Mouse (Mus musculus) MEL (cell line): Measurements from ENCODE around the gene Cd164l2. TPM values are rescaled to one million over a fixed set of nuclear protein-coding genes. Genes with fewer than 3 reads are reported as not detected.

Experiments used
- DNase-seq: peaks from one replicate; pipeline ENCODE4 v3.0.0; 2011; ENCODE audit warnings: low read depth, low spot score
- H3K27ac ChIP-seq: 2 replicates; pipeline ENCODE4 v1.5.1; 2012; ENCODE audit warnings: low read depth, mild to moderate bottlenecking, control low read depth, low read length, moderate library complexity; ENCODE audit not compliant: control insufficient read depth
- H3K27me3 ChIP-seq, 2 experiments: fragments of 150-350 bp in 1 of 2; sonication (generic) in 1 of 2; 2 replicates each; pipeline ENCODE4 v1.6.1; 2012; ENCODE audit warnings: low read length in 2 of 2, mild to moderate bottlenecking in 2 of 2, improper control_type of control experiment in 1 of 2, moderate library complexity in 1 of 2; ENCODE audit not compliant: insufficient read depth in 2 of 2, control insufficient read depth in 1 of 2
- H3K36me3 ChIP-seq, 2 experiments: 2 replicates each; pipeline ENCODE4 v1.6.1; 2012 to 2014; ENCODE audit warnings: low read length in 2 of 2, improper control_type of control experiment in 1 of 2, inconsistent platforms in 1 of 2, mild to moderate bottlenecking in 1 of 2; ENCODE audit not compliant: insufficient read depth in 2 of 2, control insufficient read depth in 1 of 2
- H3K4me1 ChIP-seq, 2 experiments: fragments of 150-350 bp in 1 of 2; sonication (generic) in 1 of 2; 2 replicates each; pipeline ENCODE4 v1.6.1; 2012; ENCODE audit warnings: low read length in 2 of 2, improper control_type of control experiment in 1 of 2, mild to moderate bottlenecking in 1 of 2; ENCODE audit not compliant: insufficient read depth in 2 of 2, control insufficient read depth in 1 of 2
- H3K4me3 ChIP-seq, 2 experiments: fragments of 150-350 bp in 1 of 2; sonication (generic) in 1 of 2; 2 replicates each; pipeline ENCODE4 v1.5.1; 2012; ENCODE audit warnings: low read depth in 2 of 2, low read length in 2 of 2, mild to moderate bottlenecking in 2 of 2, moderate library complexity in 2 of 2, control low read depth in 1 of 2, improper control_type of control experiment in 1 of 2; ENCODE audit not compliant: control insufficient read depth in 1 of 2, insufficient read depth in 1 of 2
- H3K79me2 ChIP-seq: 2 replicates; pipeline ENCODE4 v1.6.1; 2012; ENCODE audit warnings: mild to moderate bottlenecking, low read length, moderate library complexity; ENCODE audit not compliant: control insufficient read depth, poor library complexity, insufficient read depth
- H3K9ac ChIP-seq: 2 replicates; pipeline ENCODE4 v1.6.1; 2012; ENCODE audit warnings: low read depth, mild to moderate bottlenecking, control low read depth, low read length, moderate library complexity; ENCODE audit not compliant: control insufficient read depth, poor library complexity, severe bottlenecking
- H3K9me3 ChIP-seq: fragments of 150-350 bp; sonication (generic); replicated peaks from 2 replicates; pipeline ENCODE4 v1.6.1; 2012; ENCODE audit warnings: mild to moderate bottlenecking, low read length, improper control_type of control experiment, moderate library complexity; ENCODE audit not compliant: insufficient read depth
- BHLHE40 ChIP-seq: IDR thresholded peaks from 2 replicates; pipeline ENCODE4 v1.6.1; 2012; ENCODE audit warnings: low read depth, mild to moderate bottlenecking, inconsistent platforms, low read length, improper control_type of control experiment, borderline replicate concordance
- CHD1 ChIP-seq: IDR thresholded peaks from 2 replicates; pipeline ENCODE4 v1.6.1; 2012; ENCODE audit warnings: low read depth, mild to moderate bottlenecking, inconsistent platforms, low read length, improper control_type of control experiment
- CHD2 ChIP-seq: IDR thresholded peaks from 2 replicates; pipeline ENCODE4 v1.6.1; 2011; ENCODE audit warnings: low read length, improper control_type of control experiment
- E2F4 ChIP-seq: IDR thresholded peaks from 2 replicates; pipeline ENCODE4 v1.6.1; 2011; ENCODE audit warnings: low read depth, low read length, improper control_type of control experiment, borderline replicate concordance
- ELF1 ChIP-seq: IDR thresholded peaks from 2 replicates; pipeline ENCODE4 v1.6.1; 2014; ENCODE audit warnings: low read depth, mild to moderate bottlenecking, inconsistent platforms, low read length, improper control_type of control experiment, moderate library complexity
- EP300 ChIP-seq, 2 experiments: IDR thresholded peaks; 2 replicates each; pipeline ENCODE4 v1.6.1; 2011; ENCODE audit warnings: improper control_type of control experiment in 2 of 2, low read length in 2 of 2, low read depth in 1 of 2, mild to moderate bottlenecking in 1 of 2
- ETS1 ChIP-seq: IDR thresholded peaks from 2 replicates; pipeline ENCODE4 v1.6.1; 2012; ENCODE audit warnings: low read depth, mild to moderate bottlenecking, inconsistent platforms, low read length, improper control_type of control experiment, moderate library complexity
- GABPA ChIP-seq: IDR thresholded peaks from 2 replicates; pipeline ENCODE4 v1.6.1; 2012; ENCODE audit warnings: low read depth, mild to moderate bottlenecking, inconsistent platforms, low read length, improper control_type of control experiment, moderate library complexity
- GATA1 ChIP-seq: IDR thresholded peaks from 2 replicates; pipeline ENCODE4 v1.6.1; 2011; ENCODE audit warnings: low read depth, low read length, improper control_type of control experiment
- JUND ChIP-seq: IDR thresholded peaks from 2 replicates; pipeline ENCODE4 v1.6.1; 2011; ENCODE audit warnings: low read depth, mild to moderate bottlenecking, improper control_type of control experiment, low read length
- KAT2A ChIP-seq: conservative IDR thresholded peaks from 2 replicates; pipeline ENCODE4 v1.6.1; 2012; ENCODE audit warnings: low read depth, low read length, improper control_type of control experiment, inconsistent platforms
- MAFK ChIP-seq: IDR thresholded peaks from 2 replicates; pipeline ENCODE4 v1.6.1; 2011; ENCODE audit warnings: low read depth, mild to moderate bottlenecking, low read length, improper control_type of control experiment, borderline replicate concordance
- MAX ChIP-seq: IDR thresholded peaks from 2 replicates; pipeline ENCODE4 v1.6.1; 2011; ENCODE audit warnings: low read length, improper control_type of control experiment
- MAZ ChIP-seq: IDR thresholded peaks from 2 replicates; pipeline ENCODE4 v1.6.1; 2012; ENCODE audit warnings: low read depth, mild to moderate bottlenecking, inconsistent platforms, low read length, improper control_type of control experiment
- MXI1 ChIP-seq: IDR thresholded peaks from 2 replicates; pipeline ENCODE4 v1.6.1; 2011; ENCODE audit warnings: mild to moderate bottlenecking, low read depth, low read length, improper control_type of control experiment
- MYB ChIP-seq: IDR thresholded peaks from 2 replicates; pipeline ENCODE4 v1.6.1; 2011; ENCODE audit warnings: mild to moderate bottlenecking, low read depth, low read length, improper control_type of control experiment
- MYC ChIP-seq: IDR thresholded peaks from 2 replicates; pipeline ENCODE4 v1.6.1; 2011; ENCODE audit warnings: low read depth, mild to moderate bottlenecking, low read length, improper control_type of control experiment, moderate library complexity
- NRF1 ChIP-seq: IDR thresholded peaks from 2 replicates; pipeline ENCODE4 v1.6.1; 2014; ENCODE audit warnings: low read depth, mild to moderate bottlenecking, inconsistent platforms, low read length, improper control_type of control experiment, moderate library complexity; ENCODE audit not compliant: poor library complexity, insufficient read depth, severe bottlenecking
- POLR2A ChIP-seq, 2 experiments: IDR thresholded peaks; 2 replicates each; pipeline ENCODE4 v1.6.1; 2011 to 2012; ENCODE audit warnings: low read length in 2 of 2, mild to moderate bottlenecking in 2 of 2, control low read depth in 1 of 2, improper control_type of control experiment in 1 of 2, low read depth in 1 of 2, moderate library complexity in 1 of 2; ENCODE audit not compliant: control insufficient read depth in 1 of 2, insufficient read depth in 1 of 2, poor library complexity in 1 of 2
- POLR2AphosphoS2 ChIP-seq: IDR thresholded peaks from 2 replicates; pipeline ENCODE4 v1.6.1; 2011; ENCODE audit warnings: low read length, improper control_type of control experiment
- RAD21 ChIP-seq: IDR thresholded peaks from 2 replicates; pipeline ENCODE4 v1.6.1; 2011; ENCODE audit warnings: mild to moderate bottlenecking, low read depth, low read length, improper control_type of control experiment
- RCOR1 ChIP-seq: IDR thresholded peaks from 2 replicates; pipeline ENCODE4 v1.6.1; 2012; ENCODE audit warnings: low read depth, mild to moderate bottlenecking, inconsistent platforms, low read length, improper control_type of control experiment
- TAL1 ChIP-seq: IDR thresholded peaks from 2 replicates; pipeline ENCODE4 v1.6.1; 2012; ENCODE audit warnings: mild to moderate bottlenecking, inconsistent platforms, low read length, moderate library complexity, mixed read lengths
- TBP ChIP-seq: IDR thresholded peaks from 2 replicates; pipeline ENCODE4 v1.8.0; 2011; ENCODE audit warnings: low read depth, low read length, improper control_type of control experiment
- TCF12 ChIP-seq: IDR thresholded peaks from 2 replicates; pipeline ENCODE4 v1.6.1; 2014; ENCODE audit warnings: low read depth, mild to moderate bottlenecking, inconsistent platforms, low read length, improper control_type of control experiment, moderate library complexity
- UBTF ChIP-seq: IDR thresholded peaks from 2 replicates; pipeline ENCODE4 v1.6.1; 2012; ENCODE audit warnings: low read depth, mild to moderate bottlenecking, inconsistent platforms, low read length, improper control_type of control experiment, moderate library complexity, borderline replicate concordance; ENCODE audit not compliant: insufficient read depth
- USF1 ChIP-seq: IDR thresholded peaks from 2 replicates; pipeline ENCODE4 v1.6.1; 2014; ENCODE audit warnings: low read depth, mild to moderate bottlenecking, inconsistent platforms, low read length, improper control_type of control experiment, moderate library complexity
- USF2 ChIP-seq, 2 experiments: IDR thresholded peaks; 2 replicates each; pipeline ENCODE4 v1.6.1; 2011 to 2012; ENCODE audit warnings: improper control_type of control experiment in 2 of 2, low read length in 2 of 2, borderline replicate concordance in 1 of 2, inconsistent platforms in 1 of 2, low read depth in 1 of 2, mild to moderate bottlenecking in 1 of 2; ENCODE audit not compliant: insufficient read depth in 1 of 2
- ZKSCAN1 ChIP-seq: IDR thresholded peaks from 2 replicates; pipeline ENCODE4 v1.6.1; 2012; ENCODE audit warnings: low read depth, mild to moderate bottlenecking, inconsistent platforms, low read length, improper control_type of control experiment, moderate library complexity
- ZMIZ1 ChIP-seq: IDR thresholded peaks from 2 replicates; pipeline ENCODE4 v1.6.1; 2012; ENCODE audit warnings: low read depth, mild to moderate bottlenecking, inconsistent platforms, low read length, improper control_type of control experiment, moderate library complexity
- ZNF384 ChIP-seq: IDR thresholded peaks from 2 replicates; pipeline ENCODE4 v1.6.1; 2012; ENCODE audit warnings: low read depth, mild to moderate bottlenecking, inconsistent platforms, low read length, improper control_type of control experiment
- polyA plus RNA-seq, 2 experiments: library from polyadenylated mRNA; stranded (reverse) in 1 of 2; unstranded in 1 of 2; fragments of >175 nt in 1 of 2; fragments of >200 nt in 1 of 2; gene quantifications; 2 replicates each; pipeline versions ENCODE4 v1.2.1 to v1.2.4; 2012; ENCODE audit warnings: low replicate concordance in 2 of 2, low read depth in 1 of 2; ENCODE audit not compliant: insufficient read length in 2 of 2, insufficient read depth in 1 of 2, missing spikeins in 1 of 2
- total RNA-seq: library from RNA; depleted of rRNA; stranded (reverse); fragments of 300-350 nt; gene quantifications from 2 replicates; pipeline ENCODE4 v1.2.3, GENCODE M21; 2012

Gene Cd164l2
- total and polyA plus RNA-seq, 3 experiments: not detected

DNA sequence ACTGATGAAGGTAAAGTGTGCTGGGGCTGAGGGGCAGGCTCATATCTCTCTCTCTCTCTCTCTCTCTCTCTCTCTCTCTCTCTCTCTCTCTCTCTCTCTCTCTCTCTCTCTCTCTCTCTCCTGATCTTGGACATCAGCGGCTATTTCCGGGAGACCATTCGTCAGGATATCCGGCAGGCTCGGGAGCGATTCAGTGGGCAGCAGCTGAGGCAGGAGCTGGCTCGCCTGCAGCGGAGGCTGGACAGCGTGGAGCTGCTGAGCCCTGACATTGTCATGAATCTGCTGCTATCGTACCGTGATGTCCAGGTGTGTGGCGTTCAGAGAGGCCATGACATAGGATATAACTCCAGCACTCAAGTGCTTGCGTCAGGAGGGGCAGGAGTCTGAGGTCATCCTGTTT lies 31.6 kb downstream of the Cd164l2 start:
- H3K4me1 ChIP-seq: peaks cover 10 to 78% of the 10 kb centered on the region in 2 experiments
- H3K27ac ChIP-seq: peak overlapping the region; percentile 81
- no peak overlapping the region for H3K4me3 ChIP-seq

DNA sequence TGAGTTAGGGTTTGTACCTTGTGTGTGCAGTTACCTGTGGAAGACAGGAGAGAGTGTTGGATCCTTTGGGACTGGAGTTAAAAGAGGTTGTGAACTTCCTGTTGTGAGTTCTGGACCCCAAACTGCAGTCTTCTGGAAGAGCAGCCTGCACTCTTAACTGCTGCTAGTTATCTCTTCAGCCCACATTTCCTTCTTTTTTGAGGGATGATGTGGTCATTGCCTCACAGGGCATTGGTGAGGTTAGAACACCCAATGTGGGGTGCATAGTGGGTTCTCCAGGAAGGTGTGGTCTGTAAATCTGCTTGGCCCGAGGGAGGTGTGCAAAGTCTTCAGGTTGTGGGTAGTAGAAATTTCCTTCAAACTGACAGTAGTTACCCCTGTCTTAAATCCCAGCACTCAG lies 32.4 kb downstream of the Cd164l2 start:
- Histone ChIP-seq H3K4me3 (no peak overlapping the region), H3K27ac (peak overlapping the region; percentile 81), H3K79me2 (peaks cover 8% of the 10 kb centered on the region), H3K36me3 (peaks cover 0 to 56% of the 10 kb centered on the region in 2 experiments; a peak in 2 of 4 replicates), H3K27me3 (no peaks in the 10 kb centered on the region), H3K9me3 (no peaks in the 10 kb centered on the region), H3K9ac (peak overlapping the region; percentile 32), H3K4me1 (peaks cover 10 to 75% of the 10 kb centered on the region in 2 experiments)
- DNase-seq: peak; percentile 75
- peak; percentile 67 for TF ChIP-seq ETS1
- no peak; the same call in 1 of the 2 replicates for TF ChIP-seq MXI1
- TF ChIP-seq ZMIZ1: no peak
- no peak for TF ChIP-seq NRF1
- TF ChIP-seq MAZ: no peak
- peak; percentile 89 for TF ChIP-seq TCF12
- no peak for TF ChIP-seq RAD21
- no peak for TF ChIP-seq ZKSCAN1
- no peak for TF ChIP-seq E2F4
- TF ChIP-seq GATA1: peak; percentile 79
- no peak for TF ChIP-seq KAT2A
- TF ChIP-seq MAX: no peak
- no peak for TF ChIP-seq CHD1
- TF ChIP-seq BHLHE40: no peak
- TF ChIP-seq MYC: peak; percentile 69; the same call in 1 of the 2 replicates
- no peak for TF ChIP-seq GABPA
- no peak for TF ChIP-seq MAFK
- peak; percentile 60; the same call in 1 of the 2 replicates for TF ChIP-seq RCOR1
- no peak for TF ChIP-seq JUND
- no peak for TF ChIP-seq ZNF384
- peak; percentile 84 for TF ChIP-seq TAL1
- no peak for TF ChIP-seq POLR2AphosphoS2
- no peak for TF ChIP-seq UBTF
- peak; percentile 88 to 92 for TF ChIP-seq EP300 (IDR thresholded peaks at IDR 0.05; ENCODE audit: low read depth in 1 of 2, low read length in 2 of 2)
- TF ChIP-seq POLR2A (IDR thresholded peaks at IDR 0.05; ENCODE audit: control insufficient read depth in 1 of 2, insufficient read depth in 1 of 2, low read depth in 1 of 2, low read length in 2 of 2, poor library complexity in 1 of 2): peak in 1 of 2 experiments; percentile 30; a peak in 1 of 4 replicates
- TF ChIP-seq MYB: peak; percentile 59
- TF ChIP-seq USF2 (IDR thresholded peaks at IDR 0.05; ENCODE audit: borderline replicate concordance in 1 of 2, insufficient read depth in 1 of 2, low read depth in 1 of 2, low read length in 2 of 2): no peak
- TF ChIP-seq TBP: peak; percentile 54; the same call in 1 of the 2 replicates
- no peak for TF ChIP-seq CHD2

More for the DNA sequence above, 31.6 kb downstream of the Cd164l2 start:
- DNase-seq: no peak
- H3K9ac ChIP-seq: peak overlapping the region; percentile 1
- peaks cover 0 to 52% of the 10 kb centered on the region in 2 experiments; a peak in 2 of 4 replicates for H3K36me3 ChIP-seq
- H3K27me3 ChIP-seq: no peaks in the 10 kb centered on the region
- no peaks in the 10 kb centered on the region for H3K9me3 ChIP-seq
- peaks cover 8% of the 10 kb centered on the region for H3K79me2 ChIP-seq
- TF ChIP-seq BHLHE40 (no peak), MXI1 (no peak), USF1 (no peak), TAL1 (no peak), ELF1 (no peak), CHD2 (no peak), JUND (no peak), TCF12 (no peak), ZKSCAN1 (no peak), TBP (no peak)
